Mouse (Mus musculus) right cerebral cortex, postnatal 36 days (tissue): ENCODE measurements at regions not wholly inside any gene's neighbourhood (a gene's known extent, or its start where the extent isn't known, plus 50 kb on each side); places are given as distances from the start of the nearest gene placed in this dataset.

Experiments used
- DNase-seq, 2 experiments: peaks; one replicate each; pipeline ENCODE4 v3.0.0; 2022; ENCODE audit warnings: low spot score in 2 of 2, mixed read lengths in 1 of 2

DNA sequence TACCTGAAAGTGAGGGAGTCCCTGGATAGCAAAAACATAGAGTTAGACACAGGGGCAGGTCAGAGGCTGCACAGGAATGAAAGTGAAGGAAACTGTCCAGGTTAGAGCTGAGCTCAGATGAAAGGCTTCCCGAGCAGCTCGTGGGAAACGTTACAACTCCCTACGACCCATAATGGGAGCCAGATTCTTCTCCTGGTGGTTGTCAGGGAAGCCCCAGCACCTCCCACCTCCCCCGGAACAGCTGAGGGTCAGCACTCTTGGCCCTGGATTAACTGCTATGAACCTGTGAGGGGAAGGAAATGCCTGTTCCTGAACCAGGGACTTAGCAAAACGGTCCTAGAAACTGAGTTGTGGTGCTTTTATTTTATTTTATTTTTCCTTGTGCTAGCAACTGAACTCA is 397.2 kb downstream of the Zfp536 start:
- DNase-seq = no peak

DNA sequence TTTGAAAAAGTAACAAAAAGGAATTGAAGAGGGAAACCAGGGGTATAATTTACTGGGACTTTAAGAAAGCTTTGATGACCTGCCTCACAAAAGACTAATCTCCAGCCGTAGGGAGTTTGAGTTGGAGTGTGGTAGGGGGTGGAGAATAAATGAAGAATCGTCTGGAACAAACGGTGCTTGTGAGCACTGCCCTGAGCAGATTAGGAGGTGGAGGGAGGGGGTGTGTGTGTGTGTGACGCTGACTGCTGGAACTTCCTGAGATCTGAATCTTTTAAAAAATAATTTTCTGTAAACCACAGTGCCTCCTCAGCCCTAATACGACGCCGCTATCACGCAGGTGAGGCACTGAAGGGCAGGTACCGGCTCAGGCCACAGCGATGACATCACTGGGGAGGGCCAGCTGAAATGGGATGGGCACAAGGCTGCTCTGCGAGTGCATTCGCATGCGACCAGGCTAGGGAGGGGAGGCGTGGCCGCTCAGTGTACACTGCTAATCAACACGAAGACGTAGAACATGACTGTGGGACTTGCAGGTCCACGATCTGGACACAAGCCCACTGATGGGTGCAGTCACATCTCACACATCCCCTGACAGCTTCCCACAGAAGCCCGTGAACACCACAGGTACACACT is 395.4 kb downstream of the Zfp536 start:
- no peak for DNase-seq

DNA sequence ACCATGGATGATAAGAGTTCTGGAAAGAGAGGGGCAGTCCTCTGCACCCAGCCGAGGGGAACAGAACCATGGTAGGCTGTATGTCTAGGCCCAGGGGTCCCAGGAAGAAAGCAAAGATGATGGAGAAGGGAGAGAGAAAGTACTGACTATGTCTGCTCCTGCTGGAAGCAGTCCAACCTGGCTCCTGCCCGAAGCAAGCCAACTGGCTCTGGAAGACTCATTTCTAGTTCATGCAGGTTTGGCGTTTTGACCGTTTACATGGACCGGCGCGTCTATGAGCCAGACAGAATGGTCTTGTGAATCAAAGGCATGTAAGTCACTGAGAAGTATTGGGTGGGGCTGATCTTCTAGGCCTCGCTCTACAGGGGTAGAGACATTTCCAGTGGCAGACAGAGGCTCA is 385.6 kb downstream of the Zfp536 start:
- DNase-seq = no peak

DNA sequence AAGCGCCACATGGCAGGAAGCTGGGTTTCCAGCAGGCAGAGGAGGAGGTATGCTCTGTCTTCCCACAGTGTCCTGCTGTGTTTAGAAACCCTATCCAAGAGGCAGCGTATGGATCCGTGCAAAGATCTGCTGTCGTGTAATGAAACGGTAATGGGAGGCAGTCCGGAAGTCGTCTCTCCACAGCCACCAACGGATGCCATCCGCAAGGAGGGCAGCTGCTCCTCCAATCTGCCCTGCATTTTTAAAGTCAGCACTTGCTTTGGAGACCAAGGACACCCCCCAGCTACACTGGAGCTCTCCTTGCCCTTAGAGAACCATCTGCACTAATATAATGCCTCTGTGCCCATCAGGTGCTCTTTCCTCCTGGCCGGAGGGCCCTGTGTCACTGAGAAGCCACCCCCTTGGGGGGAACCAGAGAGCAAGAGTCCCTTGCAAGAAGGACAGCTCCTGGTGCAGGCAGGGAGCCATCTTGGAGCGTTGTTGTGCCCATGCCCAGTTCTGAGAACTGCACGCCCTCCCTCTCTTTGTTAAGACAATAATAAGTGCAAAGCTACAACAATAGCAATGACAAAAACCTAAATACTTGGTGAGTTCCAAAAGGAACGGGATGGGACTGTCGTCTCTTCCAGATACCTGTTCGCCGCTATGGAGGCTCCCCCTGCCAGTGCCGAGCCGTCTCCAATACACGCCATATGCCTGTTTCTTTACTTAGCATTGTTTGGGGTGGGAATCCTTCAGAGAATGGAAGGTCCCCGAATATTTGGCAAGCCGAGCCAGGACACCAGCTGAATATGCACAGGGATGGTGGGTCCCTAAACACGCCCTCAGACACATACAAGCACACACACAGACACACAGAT is 384.4 kb downstream of the Zfp536 start:
- peak in 1 of 2 experiments; percentile 22 for DNase-seq

DNA sequence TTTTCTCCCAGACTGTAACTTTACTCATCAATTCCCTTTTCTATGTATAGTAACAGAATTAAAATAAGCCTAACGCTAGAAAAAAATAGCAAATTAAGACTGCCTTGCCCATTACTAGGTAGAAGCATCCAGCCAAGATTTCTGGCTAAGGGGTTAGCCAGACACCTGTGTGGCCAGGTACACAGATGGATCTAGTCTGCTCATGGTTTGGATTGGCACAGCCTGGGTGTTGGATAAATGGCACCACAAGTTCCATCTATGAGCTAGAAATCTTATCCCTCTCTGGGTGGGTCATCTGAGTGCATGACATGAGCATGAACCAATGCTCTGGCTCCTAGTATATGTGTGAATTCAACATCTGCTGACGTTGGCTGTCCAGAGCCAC is 383.7 kb downstream of the Zfp536 start:
- no peak for DNase-seq

DNA sequence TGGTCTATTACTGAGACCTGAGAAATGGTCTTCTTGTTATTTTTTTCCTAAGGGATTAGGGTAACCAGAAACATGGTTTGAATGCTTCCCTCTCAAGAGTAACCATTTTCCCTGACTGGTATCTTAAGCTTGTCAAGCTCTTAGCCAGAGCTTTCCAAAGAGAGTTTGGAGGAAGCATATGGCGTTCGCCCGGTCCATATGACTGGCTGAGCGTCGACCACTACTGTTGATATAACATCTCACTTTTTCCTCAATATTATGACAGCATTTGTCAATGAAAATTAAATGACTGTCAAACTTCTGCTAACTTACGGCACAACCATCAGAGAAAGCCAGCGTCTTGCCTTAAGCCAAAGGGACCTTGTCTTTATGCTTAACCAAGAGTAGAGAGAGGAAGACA is 383.2 kb downstream of the Zfp536 start:
- no peak for DNase-seq

DNA sequence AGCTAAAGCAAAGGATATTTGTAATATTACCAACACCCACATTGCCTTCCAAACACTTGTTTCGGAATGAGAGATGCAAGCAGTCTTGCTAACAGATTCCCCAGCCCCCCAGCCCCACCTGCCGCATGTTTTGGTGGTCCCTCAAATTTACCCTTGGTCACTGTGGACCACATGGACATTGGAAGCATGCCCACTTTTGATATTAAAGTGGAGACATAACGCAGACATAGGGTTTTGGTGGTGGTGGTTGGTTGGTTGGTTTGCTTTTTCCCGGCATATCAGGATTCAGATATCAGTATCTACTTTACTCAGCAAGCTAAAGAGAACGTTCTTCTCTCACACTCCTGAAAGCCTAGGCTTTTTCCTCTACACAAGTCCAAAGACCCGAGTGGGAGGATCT is 381.3 kb downstream of the Zfp536 start:
- no peak for DNase-seq

DNA sequence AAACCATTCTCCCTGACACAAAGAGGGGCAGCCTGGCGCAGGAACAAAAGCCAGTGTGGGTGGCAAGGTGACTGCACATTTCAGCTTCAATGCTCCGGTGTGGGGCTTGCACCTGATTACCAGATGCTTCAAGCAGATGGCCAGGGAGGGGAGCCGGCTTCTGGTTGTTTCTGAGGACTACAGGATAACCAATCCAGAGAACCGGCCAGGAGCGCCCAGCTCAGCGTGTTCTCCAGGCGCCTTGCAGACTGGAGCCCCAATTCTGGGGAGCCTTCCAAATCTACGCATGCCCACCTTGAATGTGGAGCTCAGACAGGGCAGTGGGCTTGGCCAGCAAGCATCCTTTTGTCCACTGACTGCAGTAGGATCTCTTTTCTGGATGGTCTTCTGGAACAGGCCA is 380.8 kb downstream of the Zfp536 start:
- no peak for DNase-seq

DNA sequence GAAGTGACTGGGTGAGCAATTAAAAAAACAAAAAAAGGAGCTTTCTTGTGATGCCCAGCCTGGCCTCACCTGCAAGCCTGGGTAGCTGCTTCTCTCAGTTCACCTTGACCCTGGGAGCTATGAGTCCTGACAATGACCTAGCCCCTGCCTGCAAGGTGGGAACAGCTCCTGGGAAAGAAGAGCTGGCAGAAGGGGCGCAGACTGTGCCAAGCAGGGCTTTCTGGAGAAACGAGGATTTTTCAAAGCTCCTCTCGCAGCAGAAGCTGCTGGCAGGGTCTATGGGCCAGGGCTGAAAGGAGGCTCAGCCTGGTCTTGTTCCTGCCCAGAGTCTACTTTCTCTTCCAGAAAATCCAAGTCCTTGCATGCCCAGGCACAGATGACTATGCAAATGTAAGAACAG is 380.4 kb downstream of the Zfp536 start:
- DNase-seq = no peak

DNA sequence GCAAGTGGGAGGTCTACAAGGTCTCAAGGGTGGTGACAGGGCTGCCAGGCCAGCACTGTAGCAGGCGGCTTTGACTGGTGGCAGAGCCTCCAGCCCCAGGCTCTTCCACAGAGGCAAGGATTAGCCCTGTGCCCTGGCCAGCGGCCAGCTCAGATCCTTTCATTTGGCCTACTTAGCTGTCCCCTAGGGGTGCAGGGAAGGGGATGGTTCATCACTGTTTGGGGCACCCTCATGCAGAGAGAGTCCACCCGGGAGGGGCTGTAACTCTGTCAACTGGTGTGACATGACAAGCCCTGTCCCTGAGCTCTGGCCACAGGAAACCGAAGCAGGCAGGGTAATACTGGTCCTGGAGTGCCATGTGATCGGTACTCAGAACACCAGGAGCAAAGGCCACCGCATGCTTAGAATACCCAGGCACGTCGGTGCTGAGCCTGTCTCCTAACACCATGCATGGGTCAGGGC is 378.4 kb downstream of the Zfp536 start:
- no peak for DNase-seq

DNA sequence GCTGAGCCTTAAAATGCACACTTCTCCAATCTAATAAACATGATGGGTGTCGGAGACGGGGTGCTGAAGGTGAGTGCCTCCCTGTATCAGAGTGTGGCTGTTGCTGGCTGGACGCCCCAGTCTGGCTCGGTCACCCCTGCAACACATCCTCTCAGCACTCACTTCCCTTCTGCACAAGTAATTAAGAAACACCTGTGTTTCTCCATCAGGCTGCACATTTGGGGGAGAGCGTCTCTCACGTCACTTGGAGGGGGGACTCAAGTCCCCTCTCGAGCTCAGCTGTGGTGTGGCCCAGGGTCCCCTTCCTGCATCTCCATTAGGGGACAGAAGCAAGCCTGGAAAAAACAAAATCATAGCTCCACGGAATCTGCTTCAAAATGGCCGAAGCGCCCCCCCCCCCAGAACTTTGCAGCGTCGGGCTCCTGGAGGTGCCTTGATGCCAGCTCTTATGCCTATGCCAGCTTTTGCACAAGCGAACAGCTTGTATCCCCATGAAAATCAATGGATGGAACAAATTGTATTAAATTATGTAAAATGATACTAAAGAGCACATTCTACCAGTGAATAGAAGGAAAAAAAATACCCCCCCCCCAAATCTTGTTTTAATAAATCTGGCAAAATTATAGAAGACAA is 377.4 kb downstream of the Zfp536 start:
- DNase-seq = no peak

DNA sequence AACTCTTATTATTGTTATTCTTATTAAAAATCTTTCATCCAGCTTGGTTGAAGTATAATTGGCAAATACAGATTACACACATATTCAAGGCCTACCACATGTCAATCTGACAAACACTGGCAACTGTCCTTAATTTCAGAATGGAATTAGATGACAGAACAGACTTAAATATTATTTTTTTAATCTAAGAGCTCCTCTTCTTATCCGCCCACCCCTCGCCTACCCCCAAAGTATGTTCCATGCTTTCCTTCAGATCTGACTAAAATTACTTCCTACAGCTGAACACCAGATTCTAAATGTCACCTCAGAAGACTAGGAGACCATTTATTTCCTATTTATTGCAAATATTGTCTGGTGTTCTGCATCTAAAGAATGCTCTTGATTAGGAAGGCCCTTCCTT is 370.0 kb downstream of the Zfp536 start:
- no peak for DNase-seq

DNA sequence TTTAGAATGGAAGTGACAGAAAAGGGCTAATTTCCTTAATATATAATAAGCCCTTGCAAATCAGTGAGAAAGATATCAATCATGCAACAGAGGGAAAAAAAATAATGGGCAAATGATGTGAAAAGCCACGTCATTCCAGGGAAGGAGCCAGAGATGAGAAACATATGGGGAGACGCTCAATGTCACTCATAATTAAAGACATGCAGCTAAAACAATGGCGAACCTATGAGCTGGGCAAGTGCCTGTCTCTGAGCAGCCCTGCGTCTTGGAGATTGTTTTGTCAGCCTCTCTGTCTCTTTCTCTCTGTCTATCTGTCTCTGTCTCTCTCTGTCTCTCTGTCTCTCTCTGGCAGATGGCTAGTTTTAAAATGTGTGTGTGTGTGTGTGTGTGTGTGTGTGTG is 360.1 kb downstream of the Zfp536 start:
- no peak for DNase-seq

DNA sequence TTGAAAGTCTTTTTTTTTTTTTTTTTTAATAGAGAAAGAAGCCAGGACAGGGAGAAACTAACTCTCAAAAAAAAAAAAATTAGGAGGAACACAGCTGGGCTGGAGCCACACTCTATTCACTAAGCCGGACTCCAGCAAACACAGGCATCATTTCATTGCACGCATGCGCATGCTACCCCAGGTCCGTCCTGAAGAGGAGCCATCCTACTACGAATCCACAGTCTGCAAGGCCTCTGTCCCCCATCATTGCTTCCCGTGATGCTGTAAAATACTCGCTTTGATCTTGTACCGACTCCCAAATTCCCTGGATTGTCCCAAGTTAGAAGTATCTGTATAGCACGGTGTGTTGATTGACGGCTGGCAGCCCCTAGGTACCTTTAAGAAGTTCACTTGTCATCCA is 351.7 kb downstream of the Zfp536 start:
- DNase-seq = no peak
